Mouse (Mus musculus): ENCODE measurements around the gene Ranbp3l. TPM values are rescaled to one million over a fixed set of nuclear protein-coding genes. Genes with fewer than 3 reads are reported as not detected.

Gene Ranbp3l
- polyA plus RNA-seq, 1 experiment from 2014 or later: 13.7 TPM

Other genes starting within 250 kb of the Ranbp3l start
- gene Nadk2, start 103.3 kb downstream of the Ranbp3l start, polyA plus RNA-seq (2014; fragmentation: Nextera tagmentation; extraction: Ambion mirVana): 30.0 and 36.0 TPM in 2 replicates
- gene Lmbrd2, start 172.6 kb downstream of the Ranbp3l start, polyA plus RNA-seq (2014; fragmentation: Nextera tagmentation; extraction: Ambion mirVana): 9.0 and 15.2 TPM in 2 replicates
- 17.7 and 26.8 TPM in 2 replicates for gene Skp2, start 187.5 kb downstream of the Ranbp3l start, polyA plus RNA-seq (2014; fragmentation: Nextera tagmentation; extraction: Ambion mirVana)